Mouse (Mus musculus): ENCODE data around the gene Bicra.

Bicra gene

DNA sequence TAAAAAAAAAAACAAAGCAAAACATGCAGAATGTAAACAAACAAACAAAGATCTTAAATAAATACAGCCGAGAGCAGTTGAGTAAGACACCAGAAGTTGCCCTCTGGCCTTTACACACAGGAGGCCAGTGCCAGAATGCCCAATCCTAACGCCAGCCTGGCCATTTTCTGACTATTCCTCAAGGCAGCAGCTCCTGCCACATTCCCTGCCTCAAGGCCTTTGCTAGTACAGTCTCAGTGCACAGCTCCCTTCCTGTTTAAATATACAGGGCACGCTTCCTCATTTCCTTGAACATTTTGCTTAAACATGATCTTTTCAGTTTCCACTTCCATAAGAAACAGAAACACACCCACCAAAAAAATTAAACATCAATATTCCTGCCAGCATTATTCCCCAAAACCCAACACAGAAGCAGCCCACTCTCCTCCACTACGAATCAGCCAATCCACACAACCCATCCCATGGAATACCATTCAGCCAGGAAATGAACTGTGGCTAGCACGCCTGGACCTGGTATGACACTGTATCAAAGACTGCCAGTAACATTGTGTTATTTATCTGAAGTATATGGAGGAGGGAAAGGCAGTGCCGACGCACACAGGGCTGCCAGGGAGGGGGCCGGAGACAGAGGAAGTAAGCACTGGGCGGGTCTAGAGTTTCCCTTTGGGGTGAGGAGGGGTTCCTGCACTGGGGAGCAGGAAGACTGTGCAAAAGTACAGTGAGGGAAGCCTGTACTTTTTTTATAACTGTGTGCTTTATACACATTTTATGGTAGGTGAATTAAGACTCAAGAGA, 29.5 kb downstream of the Bicra start:
- in situ Hi-C loops (cut with MseI, MboI) = no loop called here

DNA sequence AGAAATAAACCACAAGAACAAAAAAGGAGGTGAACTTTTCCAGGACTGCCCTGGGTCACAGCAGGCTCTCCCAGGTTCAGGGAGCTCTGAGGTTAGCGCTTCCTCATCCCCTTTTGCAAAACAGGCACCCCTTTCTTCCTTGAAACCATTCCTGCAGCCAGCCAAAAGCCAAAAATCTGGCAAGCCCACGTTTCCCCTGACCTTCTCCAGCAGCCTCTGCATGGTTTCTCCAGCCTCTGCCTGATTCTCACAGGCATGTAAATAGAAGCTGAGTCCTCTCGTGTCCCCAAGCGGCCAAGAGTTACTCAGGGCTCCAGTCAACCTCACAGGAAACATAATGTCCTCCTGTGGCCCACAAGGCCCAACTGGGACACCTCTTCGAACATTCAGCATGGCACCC, 32.3 kb downstream of the Bicra start:
- in situ Hi-C loops (cut with MseI, MboI) = no loop called here

DNA sequence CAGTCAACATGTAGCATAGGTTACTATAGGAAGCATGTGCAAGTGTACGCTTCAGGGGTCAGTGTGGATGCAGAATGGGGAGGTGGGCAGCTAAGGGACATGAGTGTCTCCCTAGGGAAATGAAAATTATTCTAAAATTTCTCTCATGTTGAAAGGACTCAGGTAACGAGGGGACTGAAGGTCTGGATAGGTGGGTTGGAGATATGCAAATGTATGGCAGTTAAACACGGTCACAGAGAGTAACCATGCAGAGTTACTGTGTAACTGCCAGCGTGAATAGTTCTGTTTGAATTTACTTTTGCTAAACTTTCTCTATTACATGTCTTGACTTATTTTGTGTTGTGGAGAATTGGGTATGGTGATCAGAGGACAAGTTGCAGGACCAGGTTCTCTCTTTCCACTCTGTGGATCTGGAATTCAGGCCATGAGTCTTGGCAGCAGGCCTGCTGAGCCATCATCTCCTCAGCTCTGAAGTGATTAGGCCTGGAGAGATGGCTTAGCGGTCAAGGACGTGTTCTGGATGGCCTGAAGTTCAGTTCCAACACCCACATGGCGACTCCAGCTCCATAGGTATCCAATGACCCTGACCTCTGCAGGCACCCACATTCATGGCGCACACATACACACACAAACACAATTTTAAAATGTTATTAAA, 33.1 kb downstream of the Bicra start:
- in situ Hi-C loops (cut with MseI, MboI) = no loop called here

GRCm38 (mm10) chr7:16013722-16014275, 33.9 kb downstream of the Bicra start:
- in situ Hi-C loops (cut with MseI, MboI) = no loop called here

GRCm38 (mm10) chr7:16012576-16013263, 35.0 kb downstream of the Bicra start:
- in situ Hi-C loops (cut with MseI, MboI) = no loop called here

DNA sequence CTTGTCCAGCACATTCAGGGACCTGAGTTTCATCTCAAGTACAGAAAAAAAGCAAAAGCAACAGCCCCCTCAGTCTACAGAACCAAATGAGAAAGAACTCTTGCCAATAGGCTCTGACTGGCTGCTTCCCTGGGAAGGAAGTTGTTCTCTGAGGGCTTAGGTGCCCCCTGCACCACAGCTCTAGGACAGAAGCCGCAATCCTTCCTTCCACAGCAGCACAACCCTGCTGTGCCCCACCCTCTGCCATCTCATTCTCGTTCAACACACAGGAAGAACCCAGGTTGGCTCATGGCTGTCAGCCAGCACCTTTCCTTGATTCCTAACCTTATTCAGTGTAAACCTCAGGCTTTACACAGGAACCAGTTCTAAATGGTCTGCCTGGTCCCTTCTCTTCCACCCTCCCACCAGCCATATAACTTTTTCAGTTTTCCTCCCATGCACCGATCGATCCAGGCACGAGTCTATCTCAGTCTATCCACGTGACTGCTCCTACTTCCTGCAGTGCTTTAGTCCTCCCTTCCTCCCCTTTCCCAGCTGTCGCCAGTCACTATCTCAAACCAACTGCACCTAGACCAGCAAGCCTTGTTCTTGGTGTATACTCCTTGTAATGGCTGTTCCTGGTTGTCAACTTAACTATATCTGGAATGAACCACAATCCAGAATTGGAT, 36.2 kb downstream of the Bicra start:
- in situ Hi-C loops (cut with MseI, MboI) = no loop called here

DNA sequence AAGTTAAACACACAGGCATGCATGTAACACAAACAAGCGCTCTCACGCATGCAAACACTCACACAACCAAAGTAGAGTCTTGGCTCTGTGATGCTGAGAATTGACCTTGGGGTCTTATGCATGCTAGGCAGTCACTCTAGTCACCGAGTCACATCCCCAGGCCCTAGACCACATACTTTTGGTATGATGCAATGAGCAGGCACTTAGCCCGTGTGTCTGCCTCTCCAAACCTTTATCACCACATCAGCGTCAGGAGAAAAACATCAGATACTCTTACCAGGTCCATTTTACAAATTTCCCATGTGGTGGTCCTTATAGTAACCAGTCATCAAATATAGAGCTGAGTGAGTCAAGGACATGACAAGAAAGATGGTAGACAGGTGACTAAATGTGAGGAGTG, 37.1 kb downstream of the Bicra start:
- in situ Hi-C loops (cut with MseI, MboI) = no loop called here

- in situ Hi-C loops (cut with MseI, MboI) = no loop called here
Measured at GRCm38 (mm10) chr7:16009636-16010035, 38.1 kb downstream of the Bicra start.

- in situ Hi-C loops (cut with MseI, MboI) = no loop called here
Measured at GRCm38 (mm10) chr7:16005020-16005419, 42.7 kb downstream of the Bicra start.

DNA sequence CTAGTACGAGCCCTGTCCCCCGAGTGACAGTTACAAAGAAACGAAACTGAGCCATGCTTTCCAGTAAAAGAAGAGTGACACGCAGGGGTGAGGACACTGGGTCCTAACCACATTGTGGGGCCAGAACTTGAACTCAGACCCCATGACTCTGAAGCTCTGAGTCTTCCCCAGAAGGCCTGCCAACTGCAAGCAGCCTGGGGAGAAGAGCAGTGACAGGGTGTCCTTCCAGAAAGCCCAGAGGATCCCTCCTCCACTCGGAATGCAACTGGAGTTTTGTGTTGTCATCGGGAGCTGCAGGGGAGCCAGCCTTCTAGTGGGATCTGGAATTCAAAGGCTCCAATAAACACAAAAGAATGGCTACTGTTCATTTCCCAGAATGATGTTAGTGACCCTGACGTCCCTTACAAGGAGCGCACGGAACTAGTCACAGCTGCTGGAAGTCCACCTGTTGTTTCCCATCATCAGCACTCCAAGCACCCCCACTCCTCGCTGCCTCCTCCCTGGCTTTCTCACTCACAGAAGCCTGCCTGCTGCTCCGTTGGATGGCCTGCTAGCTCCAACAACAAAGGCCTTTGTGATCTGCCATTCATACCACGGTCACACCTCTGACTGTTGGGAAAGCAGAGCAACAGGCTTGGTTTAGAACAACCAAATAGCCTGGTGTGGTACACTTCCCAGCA, 43.4 kb downstream of the Bicra start:
- in situ Hi-C loops (cut with MseI, MboI) = no loop called here

- in situ Hi-C loops (cut with MseI, MboI) = no loop called here
Measured at GRCm38 (mm10) chr7:16003032-16003431, 44.7 kb downstream of the Bicra start.

DNA sequence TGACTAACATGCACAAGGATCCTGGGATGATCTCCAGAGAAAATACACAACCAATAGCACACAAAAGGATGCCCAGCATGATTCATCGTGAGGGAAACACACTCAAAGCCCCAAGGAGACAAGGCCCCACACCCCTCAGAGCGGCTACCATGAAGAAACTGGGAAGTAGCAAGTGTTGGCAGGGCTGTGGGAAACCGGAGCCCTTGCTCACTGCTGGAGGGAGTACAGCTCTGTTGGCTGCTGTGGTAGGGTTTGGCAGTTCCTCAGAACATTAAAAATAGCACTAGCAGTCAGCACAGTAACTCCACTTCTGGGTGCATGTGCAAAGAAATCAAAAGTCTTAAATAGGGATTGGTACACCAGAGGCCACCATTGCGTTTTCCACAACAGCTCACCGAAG, 45.5 kb downstream of the Bicra start:
- in situ Hi-C loops (cut with MseI, MboI) = no loop called here

GRCm38 (mm10) chr7:16001691-16002090, 46.0 kb downstream of the Bicra start:
- in situ Hi-C loops (cut with MseI, MboI) = no loop called here

DNA sequence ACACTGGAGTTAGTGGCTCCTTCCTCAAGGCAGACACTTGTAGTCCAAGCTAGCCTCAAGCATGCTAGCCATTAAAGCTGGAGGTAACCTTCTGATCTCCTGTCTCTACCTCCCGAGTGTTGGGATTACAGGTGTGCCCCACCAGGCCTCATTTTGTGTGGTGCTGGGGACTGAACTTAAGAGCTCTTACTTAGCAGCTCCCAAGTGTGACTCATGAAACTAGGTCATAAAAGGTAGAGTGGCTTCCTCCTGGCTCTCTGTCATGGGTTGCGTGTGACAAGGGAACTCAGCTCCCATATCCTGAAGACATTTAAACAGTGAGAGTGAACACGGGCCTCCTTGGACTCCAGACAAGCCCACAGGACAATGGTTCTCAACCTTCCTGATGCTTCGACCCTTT, 53.9 kb downstream of the Bicra start:
- in situ Hi-C loops (cut with MseI, MboI) = no loop called here

- in situ Hi-C loops (cut with MseI, MboI) = no loop called here
Measured at GRCm38 (mm10) chr7:15993152-15993551, 54.6 kb downstream of the Bicra start.

GRCm38 (mm10) chr7:15991764-15992163, 56.0 kb downstream of the Bicra start:
- in situ Hi-C loops (cut with MseI, MboI) = no loop called here

DNA sequence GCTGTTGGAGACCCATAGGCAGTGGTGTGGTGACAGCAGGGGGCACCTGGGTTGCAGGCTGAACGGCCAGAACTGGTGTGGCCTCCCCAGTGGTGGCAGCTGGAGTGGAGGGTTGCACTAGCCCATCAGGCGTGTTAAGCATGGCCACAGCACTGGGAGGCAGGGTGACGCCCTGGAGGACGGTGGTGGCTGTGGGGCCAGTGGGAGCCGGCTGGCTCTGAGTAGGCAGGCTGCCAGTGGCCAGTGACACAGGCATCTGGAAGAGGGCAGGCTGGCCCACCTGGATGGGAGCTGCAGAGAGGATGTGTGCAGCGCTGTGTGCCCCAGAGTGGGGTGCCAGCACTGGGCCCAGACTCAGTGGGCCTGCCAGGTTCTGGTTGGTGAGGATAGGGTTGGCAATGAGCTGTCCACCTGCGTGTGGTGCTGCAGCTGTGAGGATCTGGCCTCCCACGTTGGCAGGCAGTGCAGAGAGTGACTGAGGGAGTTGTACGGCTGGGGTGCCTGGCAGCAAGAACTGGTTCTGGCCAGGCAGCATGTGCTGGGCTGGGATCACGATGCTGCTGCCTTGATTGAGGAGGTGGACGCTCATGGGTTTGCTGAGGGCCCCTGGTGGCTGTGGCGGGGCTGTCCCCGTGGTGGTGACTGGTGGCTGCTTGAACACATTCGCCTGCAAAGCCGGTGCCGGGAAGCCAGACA, 59.9 kb downstream of the Bicra start:
- in situ Hi-C loops (cut with MseI, MboI) = loop anchor here in 1 of 2 experiments (10.0 kb wide), 1 partner anchor 57 kb away; the partner anchor contains the start of gene Bicra

- in situ Hi-C loops (cut with MseI, MboI) = loop anchor here in 1 of 2 experiments (10.0 kb wide), 1 partner anchor 62 kb away; the partner anchor contains the start of gene Bicra
Measured at GRCm38 (mm10) chr7:15982729-15983407, 64.9 kb downstream of the Bicra start.

DNA sequence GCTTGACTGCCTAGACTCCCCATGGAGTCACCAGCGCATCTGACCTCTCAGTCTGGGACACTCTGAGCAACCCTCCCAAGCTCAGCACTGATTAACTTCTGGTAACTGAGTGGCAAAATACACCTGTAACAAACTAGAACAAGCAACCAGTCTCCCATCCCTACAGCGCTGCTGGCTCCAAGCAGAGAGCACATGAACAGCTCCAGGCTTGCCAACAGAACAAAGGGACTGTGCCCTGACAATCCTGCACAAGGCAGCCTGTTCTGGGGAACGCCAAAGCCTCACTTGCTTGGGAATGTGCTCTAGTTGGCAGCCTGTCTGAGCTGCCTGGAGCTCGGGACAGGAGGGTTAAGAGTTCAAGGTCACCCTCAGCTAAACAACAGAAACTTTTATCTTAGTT, 66.2 kb downstream of the Bicra start:
- in situ Hi-C loops (cut with MseI, MboI) = loop anchor here in 1 of 2 experiments (10.0 kb wide), 1 partner anchor 63 kb away; the partner anchor contains the start of gene Bicra

DNA sequence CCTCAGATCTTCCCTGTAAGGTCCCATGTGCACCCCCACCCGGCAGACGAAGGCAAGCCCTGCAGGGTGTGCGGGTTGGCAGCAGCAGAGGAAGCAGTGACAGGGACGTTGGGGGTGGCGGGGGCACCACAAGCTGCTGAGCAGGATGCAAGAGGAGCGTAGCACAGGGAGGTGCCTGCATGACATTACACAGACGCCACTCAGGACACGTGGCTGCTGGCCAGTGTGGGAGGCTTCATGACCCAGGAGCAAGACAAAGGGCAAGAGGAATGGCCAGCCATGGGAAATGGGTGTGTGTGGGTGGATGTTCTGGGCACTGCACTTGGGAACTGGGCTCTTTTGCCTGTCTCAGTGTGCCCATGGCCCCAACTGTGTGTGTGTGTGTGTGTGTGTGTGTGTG, 67.5 kb downstream of the Bicra start:
- in situ Hi-C loops (cut with MseI, MboI) = loop anchor here in 1 of 2 experiments (10.0 kb wide), 1 partner anchor 65 kb away; the partner anchor contains the start of gene Bicra

Measured in mouse trophoblast stem cell (cell line).